Mouse (Mus musculus): ENCODE data around the gene Mlx. TPM values are rescaled to one million over a fixed set of nuclear protein-coding genes. Genes with fewer than 3 reads are reported as not detected.

Mlx gene
- polyA plus RNA-seq, 1 experiment from 2014 or later: 53.8 TPM

DNA sequence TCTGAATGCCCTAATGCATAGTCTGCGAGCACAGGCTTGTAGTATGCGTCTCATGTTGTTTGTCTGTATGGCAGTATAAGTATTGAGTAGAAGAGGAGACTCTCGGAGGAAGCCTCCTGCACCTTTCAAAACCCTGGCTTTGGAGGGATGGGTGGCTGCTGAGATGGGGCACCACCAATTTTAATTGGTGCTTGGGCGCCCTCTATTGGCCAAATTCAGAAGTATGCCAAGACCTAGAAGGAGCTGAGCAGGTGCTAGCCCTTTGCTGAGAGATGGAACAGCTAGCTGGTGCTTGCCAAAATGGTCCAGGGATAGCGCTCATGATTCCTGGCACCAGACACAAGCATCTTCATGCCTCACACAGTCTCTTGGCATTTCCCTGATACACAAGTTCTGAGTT, 29.2 kb upstream of the Mlx start:
- Histone ChIP-seq H3K4me3 (no peak overlapping the region), H3K27me3 (no peaks in the 10 kb centered on the region), H3K27ac (no peak overlapping the region), H3K9me3 (no peaks in the 10 kb centered on the region), H3K36me3 (peaks cover 39% of the 10 kb centered on the region; the same call in 1 of the 2 replicates), H3K4me2 (no peak overlapping the region), H3K4me1 (peaks cover 46% of the 10 kb centered on the region), H3K9ac (no peak overlapping the region)
- 36% methylated on average over 5 of the region's 5 CpGs for WGBS
- no peak for ATAC-seq (ENCODE audit: insufficient number of reproducible peaks, low FRiP score, low TSS enrichment, low read depth)

DNA sequence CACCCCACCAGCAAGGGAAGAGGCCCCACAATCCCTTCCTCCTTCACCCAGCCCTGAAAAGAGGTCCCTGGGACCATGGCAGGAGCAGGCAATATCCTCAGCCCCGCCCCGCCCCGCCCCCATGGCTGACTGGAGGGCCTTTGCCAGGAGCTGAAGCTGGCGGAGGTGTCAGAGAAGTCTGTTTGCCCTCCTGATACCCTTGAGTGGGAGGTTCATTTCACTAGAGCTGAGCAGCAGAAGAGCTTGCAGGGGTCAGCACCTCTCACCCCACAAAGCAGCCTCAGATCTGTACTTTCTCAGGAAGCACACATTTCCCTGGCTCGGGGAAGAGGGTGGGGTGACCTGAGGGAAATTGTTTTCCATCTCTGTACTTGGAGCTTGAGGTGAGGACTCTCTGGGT, 28.4 kb upstream of the Mlx start:
- Histone ChIP-seq H3K4me1 (peaks cover 55% of the 10 kb centered on the region), H3K27ac (peak overlapping the region; percentile 13; the same call in 1 of the 2 replicates), H3K4me2 (no peak overlapping the region), H3K9ac (no peak overlapping the region), H3K9me3 (no peaks in the 10 kb centered on the region), H3K27me3 (no peaks in the 10 kb centered on the region), H3K36me3 (peaks cover 34% of the 10 kb centered on the region; the same call in 1 of the 2 replicates), H3K4me3 (no peak overlapping the region)
- whole genome bisulfite sequencing: 61% methylated on average over 5 of the region's 5 CpGs
- no peak for ATAC-seq (ENCODE audit: insufficient number of reproducible peaks, low FRiP score, low TSS enrichment, low read depth)

- H3K27ac ChIP-seq: peak overlapping the region; percentile 89
- H3K36me3 ChIP-seq: peaks cover 31% of the 10 kb centered on the region; the same call in 1 of the 2 replicates
- no peaks in the 10 kb centered on the region for H3K9me3 ChIP-seq
- no peak for ATAC-seq (ENCODE audit: insufficient number of reproducible peaks, low FRiP score, low TSS enrichment, low read depth)
- no peak overlapping the region for H3K4me2 ChIP-seq
- H3K4me3 ChIP-seq: no peak overlapping the region
- peaks cover 62% of the 10 kb centered on the region for H3K4me1 ChIP-seq
- 87% methylated on average over 10 of the region's 10 CpGs for WGBS
- no peak overlapping the region for H3K9ac ChIP-seq
- H3K27me3 ChIP-seq: no peaks in the 10 kb centered on the region
These were observed 27.6 kb upstream of the Mlx start for GRCm38 (mm10) chr11:101059473-101059872.

- H3K27me3 ChIP-seq: no peaks in the 10 kb centered on the region
- 30% methylated on average over 8 of the region's 8 CpGs for WGBS
- no peak overlapping the region for H3K4me2 ChIP-seq
- no peak overlapping the region for H3K4me3 ChIP-seq
- peaks cover 64% of the 10 kb centered on the region for H3K4me1 ChIP-seq
- H3K27ac ChIP-seq: peak overlapping the region; percentile 89
- no peaks in the 10 kb centered on the region for H3K9me3 ChIP-seq
- 0 out of 2 replicates have a peak, but pooled peaks have one; percentile 16 for ATAC-seq (ENCODE audit: insufficient number of reproducible peaks, low FRiP score, low TSS enrichment, low read depth)
- peaks cover 28% of the 10 kb centered on the region; the same call in 1 of the 2 replicates for H3K36me3 ChIP-seq
- no peak overlapping the region for H3K9ac ChIP-seq
These were observed 27.0 kb upstream of the Mlx start for GRCm38 (mm10) chr11:101060126-101060525.

DNA sequence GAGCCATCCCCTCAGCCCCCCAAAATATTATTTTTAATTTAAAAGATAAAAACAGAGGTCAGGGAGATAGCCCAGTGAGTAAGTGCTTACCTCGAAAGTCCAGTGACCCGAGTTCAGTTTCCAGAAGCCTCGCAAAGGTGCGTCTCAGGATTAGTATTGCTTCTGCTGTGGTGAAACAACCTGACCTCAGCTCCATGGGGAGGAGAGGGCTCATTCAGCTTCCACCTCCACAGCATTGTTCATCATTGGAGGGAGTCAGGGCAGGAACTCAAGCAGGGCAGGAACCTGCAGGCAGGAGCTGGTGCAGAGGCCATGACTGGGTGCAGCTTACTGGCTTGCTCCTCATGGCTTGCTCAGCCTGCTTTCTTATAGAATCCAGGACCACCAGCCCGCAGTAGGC, 26.0 kb upstream of the Mlx start:
- Histone ChIP-seq H3K4me2 (no peak overlapping the region), H3K9ac (no peak overlapping the region), H3K27me3 (no peaks in the 10 kb centered on the region), H3K27ac (peak overlapping the region; percentile 89), H3K4me3 (no peak overlapping the region), H3K36me3 (peaks cover 23% of the 10 kb centered on the region; the same call in 1 of the 2 replicates), H3K4me1 (peaks cover 66% of the 10 kb centered on the region), H3K9me3 (no peaks in the 10 kb centered on the region)
- no peak for ATAC-seq (ENCODE audit: insufficient number of reproducible peaks, low FRiP score, low TSS enrichment, low read depth)
- WGBS: 85% methylated on average over 5 of the region's 5 CpGs

DNA sequence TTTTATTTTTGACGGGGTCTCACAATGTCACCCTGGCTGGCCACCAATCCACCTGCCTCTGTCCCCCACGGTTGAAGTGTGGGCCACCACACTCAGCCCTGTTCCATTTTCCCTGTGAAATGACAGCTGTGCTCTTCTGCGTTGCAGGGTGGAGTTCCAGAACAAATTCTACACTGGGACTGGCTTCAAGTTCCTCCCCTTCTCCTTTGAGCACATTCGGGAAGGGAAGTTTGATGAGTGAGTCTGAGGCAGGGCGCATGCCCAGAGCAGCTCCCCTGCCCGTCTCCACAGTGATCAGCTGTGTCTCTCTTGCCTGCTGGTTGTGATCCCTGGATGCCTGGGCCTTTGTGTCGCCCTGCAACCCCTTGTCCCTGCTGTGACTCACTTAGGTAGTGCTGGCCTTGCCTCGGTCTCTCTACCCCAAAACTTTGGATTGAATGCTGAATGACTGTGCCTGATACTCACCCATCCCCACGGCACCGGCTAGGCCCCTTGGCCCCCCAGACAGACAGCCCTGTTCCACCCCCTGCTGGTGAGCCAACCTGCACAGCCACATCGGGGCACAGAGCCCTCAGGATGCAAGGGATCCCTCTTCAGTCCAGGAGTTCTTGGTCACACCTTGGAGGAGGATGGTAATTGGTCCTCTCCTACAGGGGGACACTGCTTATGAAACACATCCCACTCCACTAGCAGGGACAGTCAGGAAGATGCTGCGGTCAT, 24.8 kb upstream of the Mlx start:
- H3K4me1 ChIP-seq: peaks cover 73% of the 10 kb centered on the region

GRCm38 (mm10) chr11:101062971-101063675, 24.0 kb upstream of the Mlx start:
- Histone ChIP-seq H3K27me3 (no peaks in the 10 kb centered on the region), H3K4me1 (peaks cover 73% of the 10 kb centered on the region), H3K27ac (peak overlapping the region; percentile 90), H3K9me3 (no peaks in the 10 kb centered on the region), H3K9ac (no peak overlapping the region), H3K4me2 (no peak overlapping the region), H3K4me3 (no peak overlapping the region), H3K36me3 (peaks cover 11% of the 10 kb centered on the region; the same call in 1 of the 2 replicates)
- peak; percentile 7; the same call in 1 of the 2 replicates for ATAC-seq (ENCODE audit: insufficient number of reproducible peaks, low FRiP score, low TSS enrichment, low read depth)
- 58% methylated on average over 14 of the region's 14 CpGs for WGBS

More for the DNA sequence above, 24.8 kb upstream of the Mlx start:
- Histone ChIP-seq H3K9ac (no peak overlapping the region), H3K4me2 (no peak overlapping the region), H3K36me3 (peaks cover 15% of the 10 kb centered on the region; the same call in 1 of the 2 replicates), H3K27ac (peak overlapping the region; percentile 90), H3K4me3 (no peak overlapping the region), H3K9me3 (no peaks in the 10 kb centered on the region), H3K27me3 (no peaks in the 10 kb centered on the region)
- ATAC-seq (ENCODE audit: insufficient number of reproducible peaks, low FRiP score, low TSS enrichment, low read depth): no peak
- WGBS: 72% methylated on average over 12 of the region's 12 CpGs

- H3K27me3 ChIP-seq: no peaks in the 10 kb centered on the region
- no peaks in the 10 kb centered on the region for H3K9me3 ChIP-seq
- ATAC-seq (ENCODE audit: insufficient number of reproducible peaks, low FRiP score, low TSS enrichment, low read depth): peak; percentile 59
- no peak overlapping the region for H3K4me2 ChIP-seq
- WGBS: 20% methylated on average over 12 of the region's 12 CpGs
- no peak overlapping the region for H3K4me3 ChIP-seq
- peaks cover 11% of the 10 kb centered on the region; the same call in 1 of the 2 replicates for H3K36me3 ChIP-seq
- H3K27ac ChIP-seq: peak overlapping the region; percentile 90
- H3K4me1 ChIP-seq: peaks cover 67% of the 10 kb centered on the region
- no peak overlapping the region for H3K9ac ChIP-seq
These were observed 23.3 kb upstream of the Mlx start for GRCm38 (mm10) chr11:101063676-101064327.

DNA sequence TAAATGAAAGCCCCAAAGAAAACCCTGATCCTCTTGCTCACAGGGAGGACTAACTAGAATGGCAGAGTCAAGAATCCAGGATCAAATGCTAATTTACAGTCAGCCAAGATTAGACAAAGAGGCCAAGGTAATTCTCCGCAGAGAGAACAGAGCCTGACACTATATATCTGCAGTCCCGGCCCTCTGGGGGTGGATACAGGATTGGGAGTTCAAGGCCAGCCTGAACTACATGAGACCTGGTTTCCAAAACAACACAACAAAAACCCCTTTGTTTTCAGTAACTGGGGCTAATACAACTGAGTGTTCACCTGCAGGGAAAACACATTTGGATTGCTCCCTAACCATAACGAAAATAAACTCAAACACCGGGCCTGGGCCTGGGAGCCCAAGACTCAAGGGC, 22.6 kb upstream of the Mlx start:
- Histone ChIP-seq H3K27me3 (no peaks in the 10 kb centered on the region), H3K4me3 (no peak overlapping the region), H3K36me3 (peaks cover 11% of the 10 kb centered on the region; the same call in 1 of the 2 replicates), H3K4me2 (no peak overlapping the region), H3K9me3 (no peaks in the 10 kb centered on the region), H3K27ac (peak overlapping the region; percentile 90), H3K9ac (no peak overlapping the region), H3K4me1 (peaks cover 65% of the 10 kb centered on the region)
- no peak for ATAC-seq (ENCODE audit: insufficient number of reproducible peaks, low FRiP score, low TSS enrichment, low read depth)
- 75% methylated on average over 4 of the region's 4 CpGs for WGBS

- Histone ChIP-seq H3K9ac (no peak overlapping the region), H3K27me3 (no peaks in the 10 kb centered on the region), H3K9me3 (no peaks in the 10 kb centered on the region), H3K36me3 (peaks cover 11% of the 10 kb centered on the region; the same call in 1 of the 2 replicates), H3K4me3 (no peak overlapping the region), H3K27ac (no peak overlapping the region; the same call in 1 of the 2 replicates), H3K4me1 (peaks cover 60% of the 10 kb centered on the region), H3K4me2 (no peak overlapping the region)
- no peak for ATAC-seq (ENCODE audit: insufficient number of reproducible peaks, low FRiP score, low TSS enrichment, low read depth)
- WGBS: 93% methylated on average over 9 of the region's 9 CpGs
These were observed 22.1 kb upstream of the Mlx start for GRCm38 (mm10) chr11:101065002-101065401.

DNA sequence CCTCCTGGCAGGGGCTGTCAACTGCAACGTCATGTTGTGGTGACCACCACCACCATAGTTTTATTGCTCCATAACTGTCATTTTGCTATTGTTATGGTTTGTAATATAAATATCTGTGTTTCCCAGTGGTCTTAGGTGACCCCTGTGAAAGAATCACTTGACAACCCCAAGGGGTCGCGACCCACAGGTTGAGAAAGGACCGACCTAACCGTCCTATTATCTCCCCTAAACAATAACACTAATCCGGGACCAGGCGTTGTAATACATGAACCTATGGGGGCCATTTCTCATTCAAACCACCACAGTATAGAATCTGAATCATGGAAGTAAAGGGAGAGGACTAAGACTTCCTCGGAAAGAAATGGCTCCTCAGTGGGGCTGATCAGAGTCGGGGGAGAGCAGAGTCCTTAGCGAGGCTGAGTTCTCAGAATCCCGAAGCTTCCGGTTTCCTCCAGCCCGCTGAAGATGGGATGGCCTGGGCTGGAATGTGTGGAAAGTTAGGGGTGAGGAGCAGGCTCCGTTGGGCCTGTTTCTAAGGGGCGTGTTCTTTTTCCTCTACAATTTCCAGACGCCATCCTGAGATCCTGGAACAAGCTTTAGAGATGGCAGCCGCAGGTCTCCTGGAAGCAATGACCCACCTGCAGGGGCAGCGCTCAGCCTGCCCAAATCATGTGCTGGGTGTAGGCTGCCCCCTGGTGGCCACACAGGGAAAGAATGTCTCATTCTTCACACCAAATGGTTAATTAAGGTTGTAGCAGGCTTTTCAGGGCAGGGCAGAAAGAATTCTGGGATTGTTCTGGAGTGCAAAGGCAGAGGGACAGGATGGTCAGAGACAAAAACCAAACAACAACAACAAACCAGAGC, 20.3 kb upstream of the Mlx start:
- H3K9ac ChIP-seq: no peak overlapping the region
- peaks cover 11% of the 10 kb centered on the region for H3K27me3 ChIP-seq
- no peaks in the 10 kb centered on the region for H3K9me3 ChIP-seq
- peaks cover 11% of the 10 kb centered on the region; the same call in 1 of the 2 replicates for H3K36me3 ChIP-seq
- peaks cover 56% of the 10 kb centered on the region for H3K4me1 ChIP-seq
- H3K4me3 ChIP-seq: peak overlapping the region; percentile 24
- 22% methylated on average over 18 of the region's 18 CpGs for WGBS
- peak overlapping the region; percentile 50 for H3K4me2 ChIP-seq
- ATAC-seq (ENCODE audit: insufficient number of reproducible peaks, low FRiP score, low TSS enrichment, low read depth): no peak
- no peak overlapping the region for H3K27ac ChIP-seq

Data from limb, embryonic 15.5 days (tissue).